Mouse (Mus musculus): Measurements from ENCODE around the gene Strada. TPM values are rescaled to one million over a fixed set of nuclear protein-coding genes. Genes with fewer than 3 reads are reported as not detected.
A peak's percentile ranks its signal among the peaks of the same experiment; 100 is the strongest.
"Not testable (repeated sequence)": the region's sequence is repeated elsewhere in the genome, so short reads cannot be mapped to it uniquely, and the experiment has no call there.

The Strada gene
- polyA plus RNA-seq, 1 experiment from 2014 or later: 14.0 TPM

- not testable (repeated sequence) for H3K4me3 ChIP-seq (replicated peaks); H3K4me1 ChIP-seq (replicated peaks); H3K4me2 ChIP-seq (replicated peaks); ATAC-seq; H3K27ac ChIP-seq; H3K9me3 ChIP-seq; H3K9ac ChIP-seq; H3K27me3 ChIP-seq (replicated peaks)
- 94% methylated on average over 7 of the region's 7 CpGs for WGBS
- H3K36me3 ChIP-seq: peaks cover 36% of the 10 kb centered on the region
These were observed 2.0 kb downstream of the Strada start for GRCm38 (mm10) chr11:106199997-106200396.

- H3K36me3 ChIP-seq: peaks cover 28% of the 10 kb centered on the region
- 80% methylated on average over 4 of the region's 4 CpGs for WGBS
- 0 out of 2 replicates have a peak, but pooled peaks cover 3% of the 10 kb centered on the region for H3K4me1 ChIP-seq (replicated peaks)
These were observed 3.7 kb downstream of the Strada start for GRCm38 (mm10) chr11:106198277-106198676.

GRCm38 (mm10) chr11:106195341-106195740, 6.6 kb downstream of the Strada start:
- no peak overlapping the region for H3K4me2 ChIP-seq (replicated peaks)
- H3K4me3 ChIP-seq (replicated peaks): no peak overlapping the region
- no peak for ATAC-seq
- 0 out of 2 replicates have a peak, but pooled peaks cover 3% of the 10 kb centered on the region for H3K4me1 ChIP-seq (replicated peaks)
- peaks cover 6% of the 10 kb centered on the region; the same call in 1 of the 2 replicates for H3K36me3 ChIP-seq
- no peaks in the 10 kb centered on the region for H3K27me3 ChIP-seq (replicated peaks)
- no peaks in the 10 kb centered on the region for H3K9me3 ChIP-seq
- H3K27ac ChIP-seq: no peak overlapping the region
- no peak overlapping the region for H3K9ac ChIP-seq

More at GRCm38 (mm10) chr11:106198277-106198676, 3.7 kb downstream of the Strada start:
- no peak overlapping the region for H3K4me2 ChIP-seq (replicated peaks)
- ATAC-seq: no peak
- no peaks in the 10 kb centered on the region for H3K27me3 ChIP-seq (replicated peaks)
- no peak overlapping the region for H3K4me3 ChIP-seq (replicated peaks)
- no peaks in the 10 kb centered on the region for H3K9me3 ChIP-seq
- H3K9ac ChIP-seq: no peak overlapping the region
- no peak overlapping the region for H3K27ac ChIP-seq

GRCm38 (mm10) chr11:106194891-106195290, 7.1 kb downstream of the Strada start:
- H3K27ac ChIP-seq: no peak overlapping the region
- H3K9ac ChIP-seq: no peak overlapping the region
- H3K9me3 ChIP-seq: no peaks in the 10 kb centered on the region
- 89% methylated on average over 7 of the region's 7 CpGs for whole genome bisulfite sequencing
- ATAC-seq: no peak
- H3K27me3 ChIP-seq (replicated peaks): no peaks in the 10 kb centered on the region
- peaks cover 6% of the 10 kb centered on the region; the same call in 1 of the 2 replicates for H3K36me3 ChIP-seq
- H3K4me3 ChIP-seq (replicated peaks): no peak overlapping the region
- no peak overlapping the region for H3K4me2 ChIP-seq (replicated peaks)
- 0 out of 2 replicates have a peak, but pooled peaks cover 3% of the 10 kb centered on the region for H3K4me1 ChIP-seq (replicated peaks)

GRCm38 (mm10) chr11:106194155-106194541, 7.8 kb downstream of the Strada start:
- no peak for ATAC-seq
- Histone ChIP-seq H3K27me3 (replicated peaks) (no peaks in the 10 kb centered on the region), H3K4me1 (replicated peaks) (0 out of 2 replicates have a peak, but pooled peaks cover 3% of the 10 kb centered on the region), H3K9ac (peak overlapping the region; percentile 52), H3K4me2 (replicated peaks) (peak overlapping the region; percentile 81), H3K36me3 (peaks cover 6% of the 10 kb centered on the region; the same call in 1 of the 2 replicates), H3K27ac (peak overlapping the region; percentile 80), H3K9me3 (no peaks in the 10 kb centered on the region), H3K4me3 (replicated peaks) (peak overlapping the region; percentile 80)
- WGBS: 33% methylated on average over 3 of the region's 3 CpGs

GRCm38 (mm10) chr11:106193371-106194154, 8.4 kb downstream of the Strada start:
- WGBS: under 1% methylated on average over 44 of the region's 44 CpGs
- Histone ChIP-seq H3K4me3 (replicated peaks) (peak overlapping the region; percentile 80), H3K4me2 (replicated peaks) (peak overlapping the region; percentile 81), H3K9me3 (no peaks in the 10 kb centered on the region), H3K36me3 (peaks cover 6% of the 10 kb centered on the region; the same call in 1 of the 2 replicates), H3K9ac (peak overlapping the region; percentile 74), H3K27ac (peak overlapping the region; percentile 81), H3K27me3 (replicated peaks) (no peaks in the 10 kb centered on the region), H3K4me1 (replicated peaks) (0 out of 2 replicates have a peak, but pooled peaks cover 3% of the 10 kb centered on the region)
- ATAC-seq: peak; percentile 99

GRCm38 (mm10) chr11:106192657-106193370, 9.2 kb downstream of the Strada start:
- ATAC-seq: no peak

GRCm38 (mm10) chr11:106192241-106192640, 9.7 kb downstream of the Strada start:
- peak overlapping the region; percentile 81 for H3K4me2 ChIP-seq (replicated peaks)
- H3K9me3 ChIP-seq: no peaks in the 10 kb centered on the region
- no peak overlapping the region for H3K9ac ChIP-seq
- 0 out of 2 replicates have a peak, but pooled peaks cover 3% of the 10 kb centered on the region for H3K4me1 ChIP-seq (replicated peaks)
- 0 out of 2 replicates have a peak, but pooled peaks cover 2% of the 10 kb centered on the region for H3K36me3 ChIP-seq
- 78% methylated on average over 5 of the region's 5 CpGs for WGBS
- peak overlapping the region; percentile 80; the same call in 1 of the 2 replicates for H3K4me3 ChIP-seq (replicated peaks)
- no peaks in the 10 kb centered on the region for H3K27me3 ChIP-seq (replicated peaks)
- no peak overlapping the region for H3K27ac ChIP-seq
- no peak for ATAC-seq

More at GRCm38 (mm10) chr11:106192657-106193370, 9.2 kb downstream of the Strada start:
- WGBS: 9% methylated on average over 19 of the region's 19 CpGs
- H3K36me3 ChIP-seq: 0 out of 2 replicates have a peak, but pooled peaks cover 2% of the 10 kb centered on the region
- H3K4me3 ChIP-seq (replicated peaks): peak overlapping the region; percentile 80
- 0 out of 2 replicates have a peak, but pooled peaks cover 3% of the 10 kb centered on the region for H3K4me1 ChIP-seq (replicated peaks)
- H3K9me3 ChIP-seq: no peaks in the 10 kb centered on the region
- peak overlapping the region; percentile 81 for H3K27ac ChIP-seq
- H3K4me2 ChIP-seq (replicated peaks): peak overlapping the region; percentile 81
- peak overlapping the region; percentile 74 for H3K9ac ChIP-seq
- no peaks in the 10 kb centered on the region for H3K27me3 ChIP-seq (replicated peaks)

- Histone ChIP-seq H3K27ac (no peak overlapping the region), H3K9me3 (no peaks in the 10 kb centered on the region), H3K27me3 (replicated peaks) (no peaks in the 10 kb centered on the region), H3K4me2 (replicated peaks) (no peak overlapping the region), H3K4me1 (replicated peaks) (0 out of 2 replicates have a peak, but pooled peaks cover 3% of the 10 kb centered on the region), H3K36me3 (0 out of 2 replicates have a peak, but pooled peaks cover 2% of the 10 kb centered on the region), H3K9ac (no peak overlapping the region), H3K4me3 (replicated peaks) (no peak overlapping the region)
- no peak for ATAC-seq
- WGBS: 96% methylated on average over 3 of the region's 3 CpGs
These were observed 10.3 kb downstream of the Strada start for GRCm38 (mm10) chr11:106191716-106192115.

- no peak overlapping the region for H3K9ac ChIP-seq
- H3K36me3 ChIP-seq: no peaks in the 10 kb centered on the region
- no peaks in the 10 kb centered on the region for H3K9me3 ChIP-seq
- no peak for ATAC-seq
- WGBS: 88% methylated on average over 4 of the region's 4 CpGs
- H3K27me3 ChIP-seq (replicated peaks): no peaks in the 10 kb centered on the region
- H3K27ac ChIP-seq: no peak overlapping the region
- no peak overlapping the region for H3K4me2 ChIP-seq (replicated peaks)
- H3K4me3 ChIP-seq (replicated peaks): no peak overlapping the region
- no peaks in the 10 kb centered on the region for H3K4me1 ChIP-seq (replicated peaks)
These were observed 14.6 kb downstream of the Strada start for GRCm38 (mm10) chr11:106187326-106187725.

- no peaks in the 10 kb centered on the region for H3K9me3 ChIP-seq
- ATAC-seq: no peak
- H3K36me3 ChIP-seq: no peaks in the 10 kb centered on the region
- no peak overlapping the region for H3K9ac ChIP-seq
- no peaks in the 10 kb centered on the region for H3K4me1 ChIP-seq (replicated peaks)
- no peak overlapping the region for H3K4me2 ChIP-seq (replicated peaks)
- 79% methylated on average over 2 of the region's 2 CpGs for WGBS
- no peaks in the 10 kb centered on the region for H3K27me3 ChIP-seq (replicated peaks)
- H3K4me3 ChIP-seq (replicated peaks): no peak overlapping the region
- H3K27ac ChIP-seq: no peak overlapping the region
These were observed 21.5 kb downstream of the Strada start for GRCm38 (mm10) chr11:106180449-106180801.
